Mouse (Mus musculus) ES-E14 (cell line): ENCODE measurements around the gene Strn4.

ENCODE experiments used
- MAFK ChIP-seq: IDR thresholded peaks from 2 replicates; pipeline ENCODE4 v1.6.1; 2014; ENCODE audit warnings: mild to moderate bottlenecking, low read depth, low read length, inconsistent platforms; ENCODE audit not compliant: insufficient read depth
- ZC3H11A ChIP-seq: IDR thresholded peaks from 2 replicates; pipeline ENCODE4 v1.6.1; 2012; ENCODE audit warnings: low read depth, mild to moderate bottlenecking, inconsistent platforms, low read length, borderline replicate concordance

DNA sequence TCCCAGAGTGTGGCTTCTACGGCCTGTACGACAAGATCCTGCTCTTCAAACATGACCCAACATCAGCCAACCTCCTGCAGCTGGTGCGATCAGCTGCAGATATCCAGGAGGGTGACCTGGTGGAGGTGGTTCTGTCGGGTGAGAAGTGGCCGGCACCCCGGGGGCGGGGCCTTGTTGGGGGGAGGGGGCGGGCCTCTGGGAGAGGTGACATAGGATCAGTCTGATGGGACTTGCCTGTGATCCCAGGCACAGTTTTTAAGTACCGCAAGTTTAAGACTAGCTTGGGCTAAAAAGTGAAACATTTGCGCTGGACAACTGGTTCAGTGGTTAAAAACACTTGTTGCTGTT, 30.1 kb downstream of the Strn4 start:
- TF ChIP-seq ZC3H11A (no peak), MAFK (no peak)
